Mouse (Mus musculus): ENCODE data around the gene Sprn.

Sprn gene

DNA sequence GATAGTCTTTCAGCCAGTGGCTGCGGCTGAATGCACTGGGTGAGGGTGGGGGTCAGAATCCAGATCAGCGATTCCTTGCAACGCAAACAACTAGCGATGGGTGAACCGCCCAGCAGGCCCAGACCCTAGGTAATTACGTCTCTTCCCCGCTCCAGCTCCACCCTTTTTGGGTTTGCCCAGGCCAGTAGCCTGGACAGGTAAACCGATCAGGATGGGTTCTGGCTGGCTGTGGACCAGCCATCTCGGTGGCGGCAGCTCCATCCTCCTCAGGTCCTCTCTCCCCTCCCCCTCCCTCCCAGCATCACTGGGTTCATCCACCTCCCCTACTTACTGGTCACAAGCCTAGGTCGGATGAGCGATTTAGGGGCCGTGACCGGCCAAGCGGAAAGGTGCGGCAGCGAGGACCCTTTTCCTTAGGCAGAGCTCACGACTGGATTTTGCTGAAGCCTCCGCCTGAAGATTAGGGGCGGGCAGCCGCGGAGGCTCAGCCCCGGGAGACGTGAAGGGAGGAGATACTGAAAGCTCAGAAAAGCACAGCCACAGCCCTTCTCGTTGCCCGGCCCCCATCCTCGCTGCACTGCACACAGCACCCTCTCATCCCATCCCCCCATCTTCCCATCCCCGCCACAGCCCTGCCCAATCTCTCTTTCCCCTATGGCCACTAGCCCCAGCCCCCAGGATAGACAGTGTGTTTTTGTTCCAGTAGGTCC is at the start of gene Sprn:
Sprn (minus strand) TSS at position 660 of the 710 bp plus-strand sequence.
- peak; percentile 81 to 86 for DNase-seq

DNA sequence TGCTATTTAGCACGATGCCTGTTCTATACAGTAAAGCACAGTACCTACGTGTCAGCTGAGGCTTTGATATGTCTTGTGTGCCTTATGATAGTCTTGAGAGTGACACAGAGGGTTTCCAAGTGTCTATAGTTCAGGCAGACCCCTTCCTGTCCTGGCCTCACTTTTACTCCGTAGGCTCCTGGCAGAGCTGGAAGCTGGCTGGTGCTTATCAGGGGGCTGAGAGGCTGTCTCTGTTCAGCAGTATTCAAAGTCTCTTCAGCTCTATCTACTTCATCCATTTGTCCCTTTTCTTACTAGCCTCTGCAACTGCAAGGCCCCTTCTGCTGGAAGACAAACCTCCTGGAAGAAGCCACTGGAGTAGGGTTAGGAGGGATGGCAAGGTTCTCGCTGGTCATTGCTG is 46.4 kb upstream of the Sprn start:
- DNase-seq: no peak

DNA sequence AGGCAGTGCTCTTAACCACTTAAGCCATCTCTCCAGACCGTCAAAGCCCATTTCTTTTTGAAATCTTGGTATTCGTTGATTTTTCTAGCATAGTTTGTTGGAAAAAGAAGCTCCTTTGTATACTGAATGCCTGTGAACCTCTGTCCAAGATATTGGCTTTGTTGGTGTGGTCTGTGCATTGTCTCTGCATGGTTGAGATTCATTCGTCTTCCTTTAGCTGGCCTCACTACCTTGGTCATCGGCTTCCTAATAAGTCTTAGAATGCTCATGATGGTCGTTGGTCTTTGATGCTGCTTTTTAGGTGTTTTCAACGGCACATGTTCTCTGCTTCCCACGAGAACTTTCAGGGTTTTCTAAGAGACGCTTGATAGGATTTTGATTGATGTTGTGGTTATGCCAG is 41.3 kb upstream of the Sprn start:
- DNase-seq: no peak

DNA sequence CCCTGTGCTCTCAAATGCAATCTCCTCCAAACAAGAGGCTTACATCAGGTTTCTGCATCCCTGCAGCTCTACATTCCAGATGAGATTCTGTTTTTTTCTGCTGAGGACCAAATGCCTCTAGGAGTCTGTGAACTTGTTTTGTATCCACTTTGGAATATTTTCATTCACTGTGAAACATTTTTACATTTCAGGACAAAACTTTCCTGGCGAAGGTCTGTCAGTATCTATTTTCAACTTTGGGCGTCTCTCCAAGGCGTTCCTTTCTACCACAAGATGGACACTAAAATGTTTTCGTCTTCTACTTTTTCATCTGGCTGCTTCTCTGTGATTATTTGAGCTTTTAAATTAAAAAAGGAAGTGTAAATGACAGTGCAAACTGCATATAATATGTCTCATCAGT is 39.4 kb upstream of the Sprn start:
- DNase-seq: no peak

DNA sequence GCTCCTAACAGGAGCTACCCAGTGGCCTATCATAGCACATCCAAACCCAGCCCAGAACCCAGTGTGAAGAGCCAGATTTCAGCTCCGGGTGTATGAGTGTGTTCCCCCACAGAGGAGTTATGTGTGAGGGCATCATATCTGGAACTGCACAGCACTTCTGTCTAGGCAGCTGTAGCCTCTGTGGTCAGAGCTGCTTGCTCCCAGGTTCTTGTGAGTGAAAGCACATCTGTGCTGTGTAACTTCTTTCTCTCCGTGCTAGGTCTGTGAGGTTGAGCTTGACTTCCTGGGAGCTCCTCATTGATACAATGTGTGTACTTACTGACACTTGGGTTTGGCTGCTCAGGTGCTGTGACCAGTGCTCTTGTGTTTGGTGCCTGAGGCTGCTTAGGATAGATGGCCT is 38.2 kb upstream of the Sprn start:
- DNase-seq: no peak

DNA sequence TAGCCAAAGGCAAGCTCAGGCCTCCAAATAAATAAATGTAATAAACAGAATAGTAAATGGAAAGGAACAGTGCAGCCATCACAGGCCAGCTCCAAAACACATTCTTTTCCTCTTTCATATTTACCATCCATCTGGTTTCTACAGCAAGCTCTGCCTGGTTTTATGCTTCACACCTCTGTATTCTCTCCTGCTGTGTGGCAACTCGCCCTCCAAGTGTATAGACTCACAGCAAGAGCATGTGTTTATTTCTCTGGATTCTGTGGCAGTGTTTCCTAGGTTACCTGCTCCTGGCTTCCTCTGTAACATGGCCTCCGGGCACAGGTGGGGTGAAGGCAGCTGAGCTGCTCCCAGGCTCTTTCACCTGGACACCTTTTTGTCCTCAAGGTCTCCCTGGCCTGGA is 37.8 kb upstream of the Sprn start:
- DNase-seq: no peak

DNA sequence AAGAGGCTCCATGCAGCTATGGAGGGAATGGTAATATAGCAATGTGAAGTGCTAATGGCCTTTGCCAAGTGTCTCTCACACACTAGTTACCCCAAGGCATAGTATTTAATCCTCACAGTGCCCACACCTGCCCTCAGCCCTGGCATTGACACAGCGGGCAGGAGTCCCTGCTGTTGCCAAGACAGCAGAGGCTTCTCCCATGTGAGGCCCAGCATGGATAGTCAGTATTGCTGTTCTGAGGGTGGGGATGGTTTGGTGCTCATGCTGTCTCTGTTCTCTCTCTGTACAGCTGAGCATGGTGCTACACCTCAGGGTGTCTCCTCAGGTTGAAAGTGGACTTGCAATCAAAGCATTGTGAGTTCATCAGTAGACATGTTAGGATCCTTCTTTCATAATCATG is 35.8 kb upstream of the Sprn start:
- no peak for DNase-seq

DNA sequence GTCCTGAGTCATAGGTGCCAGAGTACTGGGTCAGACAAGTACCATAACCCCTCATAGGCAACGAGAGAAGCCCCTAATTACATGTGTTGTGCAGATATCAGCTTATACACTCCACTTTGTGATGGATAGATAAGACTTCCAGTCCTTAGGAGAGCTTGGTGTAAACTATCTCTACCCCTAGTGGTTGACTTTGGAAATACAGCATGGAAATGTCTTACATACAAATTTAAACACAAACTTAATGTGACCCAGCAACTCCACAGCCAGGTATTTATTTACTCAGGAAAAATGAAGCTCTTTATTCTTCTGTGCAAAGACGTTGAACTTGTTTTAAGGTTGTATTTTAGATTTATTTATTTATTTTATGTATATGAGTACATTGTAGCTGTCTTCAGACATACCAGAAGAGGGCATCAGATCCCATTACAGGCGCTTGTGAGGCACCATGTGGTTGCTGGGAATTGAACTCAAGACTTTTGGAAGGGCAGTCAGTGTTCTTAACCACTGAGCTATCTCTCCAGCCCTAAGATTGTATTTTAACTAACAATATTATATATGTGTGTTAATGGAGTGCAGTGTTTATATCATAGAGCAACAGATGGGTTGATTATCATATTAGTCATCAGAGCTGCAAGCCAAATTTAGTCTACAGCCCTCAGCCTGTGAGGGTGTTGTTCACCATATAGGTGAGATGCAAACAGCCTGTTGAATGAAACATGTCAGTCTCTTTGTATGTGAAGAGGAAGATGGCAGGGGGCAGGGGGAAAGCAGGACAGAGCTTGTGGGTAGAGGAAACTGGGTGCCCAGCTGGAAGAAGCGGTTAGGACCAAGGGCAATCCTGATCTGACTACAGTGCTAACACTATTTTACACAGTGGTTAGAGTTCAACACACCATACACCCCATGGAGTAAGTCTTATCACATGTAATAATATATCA is 34.0 kb upstream of the Sprn start:
- DNase-seq: no peak

DNA sequence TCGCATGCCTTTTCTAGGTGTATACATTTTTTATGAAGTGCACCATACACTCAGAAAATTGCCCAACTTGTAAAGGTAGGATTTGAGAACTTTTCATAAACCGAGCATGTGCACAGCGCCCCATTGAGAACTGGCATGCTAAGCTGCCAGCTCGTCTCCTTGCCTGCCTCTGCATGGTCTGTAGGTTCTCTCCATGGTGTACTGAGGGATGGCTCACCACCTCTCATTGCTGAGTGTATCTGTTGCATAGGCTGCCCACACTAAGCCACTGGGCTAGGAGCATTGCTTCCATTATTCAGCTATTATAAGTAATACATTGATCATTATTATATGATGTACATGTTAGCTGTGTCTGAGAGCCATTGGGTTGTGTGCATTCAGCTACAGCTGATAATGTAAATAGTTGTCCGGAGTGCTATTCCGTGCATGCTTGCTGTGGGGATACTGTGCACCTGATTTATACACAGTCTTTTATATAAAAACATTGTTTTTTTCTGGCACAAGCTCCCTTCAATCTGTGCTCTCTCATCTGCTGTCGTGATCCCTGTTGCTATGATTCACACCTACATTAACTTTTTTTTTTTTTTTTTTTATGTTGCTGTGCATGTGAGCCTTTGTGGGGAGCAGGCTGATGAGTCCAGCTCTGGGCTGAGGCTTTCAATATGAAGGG is 33.2 kb upstream of the Sprn start:
- no peak for DNase-seq

DNA sequence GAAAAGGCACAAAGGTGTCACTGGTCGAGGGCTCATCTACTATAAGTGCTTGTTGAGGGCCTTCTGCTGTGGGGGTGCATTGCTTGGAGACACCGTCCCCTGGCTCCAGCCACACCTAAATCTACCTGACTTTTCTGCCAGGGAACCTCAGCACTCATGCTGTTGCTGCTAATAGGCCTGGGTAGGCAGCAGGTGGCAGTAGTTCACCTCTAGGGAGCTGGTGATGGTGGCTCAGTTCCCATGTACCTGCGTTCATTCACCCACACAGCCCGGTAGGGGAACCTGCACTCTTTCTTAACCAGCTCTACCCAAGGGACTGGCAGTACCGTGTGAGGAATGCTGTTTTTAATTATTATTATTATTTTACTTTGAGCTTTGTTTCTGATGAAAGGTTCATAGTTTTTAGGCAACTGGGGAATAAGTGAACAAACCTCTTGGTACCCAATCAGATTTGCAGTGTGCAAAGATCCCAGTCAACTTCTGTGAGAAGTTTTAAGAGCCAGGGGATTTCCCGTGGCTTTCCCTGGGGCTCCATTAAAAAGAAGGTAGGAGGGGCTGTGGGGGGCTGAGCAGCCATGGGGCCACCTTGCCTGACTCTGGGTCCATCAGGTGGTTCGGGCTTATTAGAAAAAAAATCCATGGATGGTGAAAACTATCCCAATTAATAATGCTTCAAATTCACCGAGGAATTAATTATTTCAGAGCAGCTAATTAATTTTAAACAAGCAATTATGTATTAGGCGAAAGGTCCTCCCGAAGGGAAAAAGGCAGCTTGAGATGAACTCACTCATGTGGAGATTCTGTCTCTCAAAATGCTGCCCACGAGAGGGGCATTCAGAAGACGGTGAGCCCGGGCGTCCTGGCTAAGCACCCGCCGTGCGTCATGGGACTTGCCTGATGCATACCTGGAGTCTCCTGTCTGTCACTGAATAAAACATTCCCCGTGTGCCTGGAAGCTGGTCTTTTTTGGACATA is 32.3 kb upstream of the Sprn start:
- peak; percentile 12 to 27 for DNase-seq

DNA sequence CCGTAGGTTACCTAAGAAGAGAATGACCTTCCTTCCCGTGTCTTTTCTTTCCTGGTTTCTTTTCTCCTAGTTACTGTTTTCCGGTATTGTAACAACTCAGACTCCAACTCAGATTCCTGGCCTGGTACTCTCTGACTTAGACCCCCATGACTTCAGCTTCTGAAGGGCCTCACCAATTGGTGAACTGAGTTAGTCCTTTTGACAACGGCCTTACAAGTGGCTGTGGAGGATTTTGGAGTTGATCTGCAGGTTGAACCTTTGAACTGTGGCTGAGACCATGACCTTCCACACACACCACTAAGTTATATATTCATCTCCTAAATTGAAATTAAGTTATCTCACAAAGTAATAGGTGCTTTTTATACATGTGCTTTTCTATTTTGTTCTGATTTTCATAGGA is 29.5 kb upstream of the Sprn start:
- DNase-seq: no peak

DNA sequence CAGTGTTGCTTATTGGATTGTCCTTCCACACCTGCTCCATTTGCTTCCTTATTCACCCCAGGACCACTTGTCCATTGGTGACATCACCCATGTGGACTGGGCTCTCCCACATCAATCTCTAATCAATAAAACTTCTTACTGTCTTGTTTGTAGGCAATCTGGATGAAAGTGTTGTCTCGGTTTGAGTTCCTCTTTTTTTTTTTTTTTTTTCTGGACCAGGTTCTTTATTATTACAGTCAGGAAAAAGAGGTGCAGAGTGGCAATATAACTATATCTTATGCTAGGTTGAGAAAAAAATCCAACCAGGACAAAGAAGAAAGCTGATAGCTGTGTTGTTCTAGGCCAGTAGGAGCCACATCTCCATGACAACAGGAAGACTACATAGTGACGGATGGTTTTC is 26.0 kb upstream of the Sprn start:
- no peak for DNase-seq

DNA sequence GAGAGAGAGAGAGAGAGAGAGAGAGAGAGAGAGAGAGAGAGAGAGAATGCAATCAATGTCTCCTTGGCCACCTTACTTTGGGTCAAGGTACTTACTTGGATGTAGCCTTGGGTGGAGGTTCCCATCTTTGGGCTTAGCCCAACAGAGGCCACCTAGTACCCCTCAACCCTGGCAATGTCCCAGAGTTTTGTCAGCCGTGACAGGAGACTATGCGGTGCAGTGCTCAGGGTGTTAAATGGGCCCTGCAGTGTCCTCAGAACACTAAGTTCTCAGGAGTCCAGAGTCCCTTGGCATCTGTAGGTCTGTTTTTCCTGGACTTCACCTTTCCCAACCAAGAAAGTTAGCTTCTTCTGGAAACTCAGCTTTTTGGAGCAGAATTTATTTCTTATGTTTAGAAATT is 24.5 kb upstream of the Sprn start:
- DNase-seq: no peak

DNA sequence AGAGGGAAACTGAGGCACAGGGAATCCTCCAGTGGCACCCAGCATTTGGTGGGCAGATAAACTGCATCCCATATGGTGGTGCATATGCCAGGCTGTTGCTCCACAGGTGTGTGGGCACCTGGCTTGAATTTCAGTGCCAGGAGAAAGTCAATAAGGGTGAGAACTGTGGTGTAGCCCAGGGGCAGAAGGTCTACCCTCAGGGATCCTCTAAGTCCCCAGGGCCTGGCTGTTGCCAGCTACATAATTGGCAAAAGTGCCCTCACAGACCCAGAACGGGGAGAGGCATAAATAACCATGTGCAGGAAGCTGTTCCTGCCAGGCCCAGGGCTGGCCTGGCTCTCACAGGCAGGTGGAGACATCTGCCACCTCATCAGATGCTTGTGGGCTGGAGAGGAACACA is 18.3 kb upstream of the Sprn start, which contains the start of gene Olfr523:
Olfr523 (plus strand) TSS at position 282 of the 400 bp plus-strand sequence.
- DNase-seq: peak; percentile 71 to 75

DNA sequence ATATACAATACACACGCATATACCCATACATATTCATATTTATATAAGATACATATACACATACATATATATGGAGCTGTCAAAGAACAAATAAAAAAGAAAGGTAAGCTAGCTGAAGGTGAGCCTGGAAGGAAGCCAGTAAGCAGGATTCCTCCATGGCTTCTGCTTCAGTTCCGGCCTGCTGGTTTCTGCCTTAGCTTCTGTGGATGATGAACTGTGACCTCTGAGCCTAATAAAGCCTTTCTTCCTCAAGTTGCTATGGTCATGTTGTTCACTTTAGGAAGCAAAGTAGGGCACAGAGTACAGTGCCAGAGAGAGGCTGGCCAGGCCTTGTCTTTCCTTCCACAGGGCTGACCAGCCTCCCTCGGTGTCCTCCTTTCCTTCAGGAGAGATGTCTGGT is 16.2 kb upstream of the Sprn start:
- no peak for DNase-seq

DNA sequence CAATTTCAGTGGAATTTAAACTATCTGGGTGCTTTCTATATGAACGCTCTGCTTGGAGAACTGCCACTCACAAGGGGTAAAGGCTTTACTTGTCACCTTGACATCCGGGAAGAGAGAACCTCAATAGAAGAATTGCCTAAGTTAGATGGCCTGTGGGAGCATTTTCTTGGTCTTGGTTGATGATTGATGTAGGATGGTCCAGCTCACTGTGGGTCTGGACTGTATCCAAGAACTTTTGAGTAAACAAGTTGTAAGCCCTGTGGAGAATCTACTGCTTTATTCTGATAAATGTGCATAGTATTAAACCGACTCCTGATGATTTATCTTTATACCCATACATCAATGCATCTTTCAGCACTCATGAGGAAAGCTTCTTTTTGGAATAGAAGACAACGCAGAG is 14.7 kb upstream of the Sprn start:
- DNase-seq: no peak

DNA sequence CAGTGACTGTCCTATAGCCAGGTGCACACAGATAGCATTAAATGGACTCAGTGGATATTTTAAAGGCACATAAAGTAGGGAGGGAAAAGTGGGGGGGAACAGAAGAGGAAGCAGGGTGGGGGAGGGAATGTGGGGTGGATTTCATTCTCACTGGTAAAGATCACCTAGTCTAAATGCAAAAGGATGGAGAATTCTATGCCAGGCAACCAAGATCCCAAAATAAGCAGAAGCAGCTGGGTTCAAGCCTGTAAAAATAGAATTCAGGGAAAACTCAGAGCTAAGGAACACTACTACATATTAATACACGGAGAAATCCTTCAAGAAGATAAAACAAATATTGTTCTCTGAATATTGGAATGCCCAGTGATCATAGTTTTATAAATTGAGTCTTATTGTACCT is 13.3 kb upstream of the Sprn start:
- no peak for DNase-seq

DNA sequence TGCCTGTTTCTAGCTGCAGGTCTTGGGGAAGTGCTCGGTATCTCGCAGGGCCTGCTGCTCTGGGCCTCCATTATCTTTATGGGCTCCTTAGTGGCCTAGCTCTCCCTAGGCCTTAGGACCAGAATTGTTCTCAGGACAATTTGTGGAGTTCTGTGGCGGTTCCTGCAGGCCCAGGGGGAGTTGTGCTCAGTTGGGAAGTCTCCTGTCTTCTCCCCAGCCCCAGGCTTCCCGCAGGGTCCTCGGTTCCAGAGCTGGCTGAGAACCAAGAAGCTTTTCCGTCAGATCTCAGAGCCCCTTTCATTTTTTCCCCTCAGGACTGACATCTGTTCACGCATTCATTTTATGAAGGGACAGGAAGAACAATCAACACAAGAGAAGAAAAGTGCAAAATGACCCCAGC is 10.0 kb upstream of the Sprn start, which contains the start of gene Olfr522:
Olfr522 (minus strand) TSS at position 101 of the 400 bp plus-strand sequence.
- no peak for DNase-seq

DNA sequence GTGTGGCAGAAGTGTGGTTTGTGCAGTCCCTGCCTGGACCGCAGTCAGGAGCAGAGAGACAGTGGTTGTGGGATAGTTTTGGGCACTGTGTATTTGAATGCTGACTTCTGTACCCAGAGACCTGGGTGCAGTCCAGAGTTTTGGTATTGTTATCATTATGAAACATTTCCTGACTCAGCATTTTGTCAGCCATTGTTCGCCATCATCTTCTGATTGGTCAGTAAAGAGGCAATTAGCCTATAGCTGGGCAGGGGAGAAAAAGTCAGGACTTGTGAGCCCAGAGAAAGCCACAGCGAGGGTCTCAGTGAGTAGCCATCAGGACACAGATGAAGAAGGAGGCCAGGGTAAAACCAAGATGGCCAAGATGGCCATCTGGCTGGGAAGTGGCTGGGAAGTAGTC is 5.7 kb upstream of the Sprn start:
- no peak for DNase-seq

DNA sequence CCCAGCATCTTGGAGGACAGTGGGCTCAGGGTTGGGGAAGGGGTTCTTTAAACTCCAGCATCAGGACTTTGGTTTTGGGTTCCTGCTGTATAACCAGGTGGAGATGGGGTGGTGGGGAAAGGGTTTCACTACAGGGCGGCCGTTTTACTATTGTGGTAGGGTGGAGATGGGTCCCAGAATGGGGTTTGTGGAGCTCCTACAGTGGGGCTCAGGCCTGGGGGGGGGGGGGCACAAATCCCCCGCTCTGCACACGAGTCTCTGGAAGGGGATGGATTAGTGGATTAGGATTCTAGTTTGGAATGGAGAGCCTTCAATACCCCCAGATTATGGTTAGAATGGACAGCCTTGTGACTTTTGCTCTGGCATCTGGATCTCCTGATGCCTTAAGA is 854 bp downstream of the Sprn start:
- DNase-seq: no peak

DNA sequence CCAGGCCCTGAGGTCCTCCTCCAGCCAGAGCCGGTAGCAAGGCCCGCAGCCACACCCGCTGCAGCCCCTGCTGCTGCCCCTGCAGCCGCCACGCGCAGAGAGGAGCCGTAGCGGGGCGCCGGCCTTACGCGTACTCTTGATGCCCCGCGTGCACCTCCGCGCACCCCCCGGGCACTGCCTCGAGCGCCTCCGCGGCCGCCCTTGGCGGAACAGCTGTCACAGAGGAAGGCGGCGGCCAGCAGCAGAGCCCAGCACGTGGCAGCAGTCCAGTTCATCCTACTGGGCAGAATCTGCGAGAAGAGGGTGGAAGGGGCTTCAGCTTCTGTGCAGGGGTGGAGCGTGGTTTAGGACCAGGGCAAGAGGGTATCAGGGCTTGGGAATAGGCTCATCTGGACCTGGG is 1.3 kb downstream of the Sprn start:
- peak; percentile 75 to 81 for DNase-seq

DNA sequence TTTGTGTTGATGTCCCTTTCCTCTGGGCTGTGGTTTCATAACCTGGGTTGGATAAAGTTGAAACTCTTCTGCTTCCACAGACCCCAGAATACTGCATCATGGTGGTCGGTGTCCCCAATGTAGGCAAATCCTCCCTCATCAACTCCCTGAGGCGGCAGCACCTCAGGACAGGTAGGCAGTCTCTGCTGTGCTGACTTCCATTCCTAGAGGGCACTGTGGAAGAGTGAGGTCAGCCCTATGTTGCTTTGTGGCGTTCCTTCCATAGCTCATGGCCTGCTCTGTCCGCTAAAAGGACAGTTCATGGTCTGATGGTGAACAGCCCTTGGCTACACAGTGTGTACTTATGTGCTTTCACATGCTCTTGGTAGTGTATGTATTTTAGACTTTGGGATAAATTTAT is 10.1 kb downstream of the Sprn start:
- no peak for DNase-seq
